Mouse (Mus musculus) stomach, postnatal 0 days (tissue): ENCODE results near the gene Gm20403. TPM values are rescaled to one million over a fixed set of nuclear protein-coding genes. Genes with fewer than 3 reads are reported as not detected.

Source experiments
- ATAC-seq: fragments of 200-750 bp; cut with Nextera tagmentation; 2 replicates; pipeline ENCODE4 v1.8.0; 2017; ENCODE audit not compliant: low FRiP score, low TSS enrichment
- DNase-seq: peaks from one replicate; pipeline ENCODE4 v3.0.0-alpha.2; 2016; ENCODE audit warnings: low spot score
- H3K27ac ChIP-seq: fragments of 300-500 bp; sonication (generic); replicated peaks from 2 replicates; pipeline ENCODE4 v1.5.1; 2014; ENCODE audit warnings: mild to moderate bottlenecking, control low read depth
- H3K27me3 ChIP-seq: fragments of 300-500 bp; sonication (generic); 2 replicates; pipeline ENCODE4 v1.6.1; 2014; ENCODE audit warnings: low read length; ENCODE audit not compliant: control insufficient read depth, insufficient read depth
- H3K36me3 ChIP-seq: fragments of 300-500 bp; sonication (generic); 2 replicates; pipeline ENCODE4 v1.6.1; 2014; ENCODE audit warnings: low read length, mixed read lengths; ENCODE audit not compliant: control insufficient read depth, insufficient read depth
- H3K4me1 ChIP-seq: fragments of 300-500 bp; sonication (generic); replicated peaks from 2 replicates; pipeline ENCODE4 v1.6.1; 2014; ENCODE audit warnings: antibody characterized with exemption; ENCODE audit not compliant: control insufficient read depth, insufficient read depth
- H3K4me2 ChIP-seq: fragments of 300-500 bp; sonication (generic); replicated peaks from 2 replicates; pipeline ENCODE4 v1.6.1; 2014; ENCODE audit warnings: low read depth, mild to moderate bottlenecking, control low read depth, moderate library complexity
- H3K4me3 ChIP-seq: fragments of 300-500 bp; sonication (generic); 2 replicates; pipeline ENCODE4 v1.5.1; 2014; ENCODE audit warnings: low read depth, low read length, control low read depth
- H3K9ac ChIP-seq: fragments of 300-500 bp; sonication (generic); 2 replicates; pipeline ENCODE4 v1.6.1; 2014; ENCODE audit warnings: mild to moderate bottlenecking, low read length, control low read depth, mixed read lengths
- H3K9me3 ChIP-seq: fragments of 300-500 bp; sonication (generic); 2 replicates; pipeline ENCODE4 v1.6.1; 2016; ENCODE audit warnings: low read length; ENCODE audit not compliant: control insufficient read depth
- CTCF ChIP-seq: IDR thresholded peaks from 2 replicates; pipeline ENCODE4 v1.5.1; 2016; ENCODE audit warnings: antibody characterized with exemption, low read depth, mild to moderate bottlenecking, moderate library complexity
- EP300 ChIP-seq: optimal IDR thresholded peaks from 2 replicates; pipeline ENCODE3; 2016; ENCODE audit warnings: antibody characterized with exemption
- WGBS: fragments of 180-500 bp; shearing (Covaris S2); extraction: QIAGEN DNeasy Blood & Tissue Kit; methylation state at CpG from one replicate; pipeline ENCODE4 v1.1.7; 2014; 5-methylcytosine and 5-hydroxymethylcytosine counted together
- polyA plus RNA-seq: library from polyadenylated mRNA; unstranded; fragments of >200 nt; fragmentation: Nextera tagmentation; extraction: Ambion mirVana; gene quantifications from 2 replicates; pipeline ENCODE4 v1.2.1, GENCODE M21; 2015

The Gm20403 gene
- polyA plus RNA-seq, 1 experiment from 2014 or later, result 0.64 TPM

DNA sequence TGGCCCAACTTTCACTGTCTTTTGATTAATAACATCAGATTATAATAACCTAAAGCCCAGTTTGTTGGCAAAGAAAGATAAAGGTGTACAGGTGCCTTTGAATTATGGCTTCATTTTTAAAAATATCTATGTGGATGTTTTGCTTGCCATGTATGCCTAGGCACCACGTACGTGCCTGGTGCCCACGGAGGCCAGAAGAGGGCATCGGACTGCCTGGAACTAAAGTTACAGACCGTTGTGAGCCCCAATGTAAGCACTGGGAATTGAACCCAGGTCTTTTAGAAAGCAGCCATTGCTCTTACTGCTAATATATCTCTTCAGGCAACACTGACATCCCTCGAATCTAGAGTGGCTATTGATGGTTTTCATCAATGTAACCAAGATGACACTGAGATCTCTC lies 4.4 kb downstream of the Gm20403 start:
- no peak for DNase-seq
- Histone ChIP-seq H3K4me3 (no peak overlapping the region), H3K36me3 (no peaks in the 10 kb centered on the region), H3K27me3 (no peaks in the 10 kb centered on the region), H3K4me1 (no peaks in the 10 kb centered on the region; the same call in 1 of the 2 replicates), H3K9me3 (no peaks in the 10 kb centered on the region), H3K4me2 (no peak overlapping the region), H3K9ac (no peak overlapping the region), H3K27ac (no peak overlapping the region)
- no peak for ATAC-seq
- TF ChIP-seq CTCF (peak; percentile 25), EP300 (no peak)
- 77% methylated on average over 6 of the region's 6 CpGs for WGBS

DNA sequence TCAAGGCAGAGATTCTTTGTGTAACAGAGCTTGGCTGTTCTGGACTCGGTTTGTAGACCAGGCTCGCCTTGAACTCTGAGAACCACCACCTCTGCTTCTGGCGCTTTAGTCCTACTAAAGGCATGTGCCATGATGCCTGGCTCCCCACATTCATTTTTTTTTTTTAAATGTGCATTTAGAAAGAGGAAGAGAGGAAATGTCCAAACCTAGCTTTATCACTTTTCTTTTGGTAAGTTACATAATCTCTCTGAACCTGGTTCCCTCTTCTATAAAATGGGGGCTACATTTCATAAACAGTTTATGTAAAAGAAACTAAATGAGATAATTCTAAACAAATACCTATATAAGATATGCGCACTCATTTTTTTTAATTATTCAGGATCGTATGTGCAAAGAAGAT lies 5.4 kb downstream of the Gm20403 start:
- H3K27me3 ChIP-seq, result no peaks in the 10 kb centered on the region
- 89% methylated on average over 5 of the region's 5 CpGs for WGBS
- ATAC-seq (no peak), DNase-seq (no peak)
- no peak overlapping the region for H3K27ac ChIP-seq
- H3K9ac ChIP-seq, result no peak overlapping the region
- H3K36me3 ChIP-seq, result no peaks in the 10 kb centered on the region
- no peak for TF ChIP-seq CTCF
- TF ChIP-seq EP300, result no peak
- H3K4me1 ChIP-seq, result no peaks in the 10 kb centered on the region; the same call in 1 of the 2 replicates
- no peaks in the 10 kb centered on the region for H3K9me3 ChIP-seq
- no peak overlapping the region for H3K4me2 ChIP-seq
- H3K4me3 ChIP-seq, result no peak overlapping the region

DNA sequence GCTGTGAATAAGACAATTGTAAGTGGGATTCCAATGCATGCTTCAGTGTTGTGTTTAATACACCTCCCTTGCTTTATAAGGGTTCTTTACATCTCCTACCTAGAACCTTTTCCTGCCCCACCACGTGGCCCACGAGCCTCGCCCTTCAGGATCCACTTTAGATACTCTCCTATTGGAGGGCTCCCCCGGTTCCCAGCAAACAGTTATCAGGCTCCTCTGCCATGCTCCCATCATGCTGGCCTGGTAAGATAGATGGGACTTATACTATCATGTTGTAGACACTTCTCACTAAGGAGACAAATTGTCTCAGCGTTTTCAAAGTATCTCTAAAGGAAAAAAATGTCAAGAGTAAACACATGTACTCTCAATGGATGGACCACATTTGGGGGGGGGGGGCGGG lies 5.8 kb downstream of the Gm20403 start:
- 60% methylated on average over 6 of the region's 6 CpGs for WGBS
- no peak for TF ChIP-seq CTCF
- TF ChIP-seq EP300, result no peak
- Histone ChIP-seq H3K4me1 (no peaks in the 10 kb centered on the region; the same call in 1 of the 2 replicates), H3K4me3 (no peak overlapping the region), H3K9me3 (no peaks in the 10 kb centered on the region), H3K27me3 (no peaks in the 10 kb centered on the region), H3K27ac (no peak overlapping the region), H3K9ac (no peak overlapping the region), H3K4me2 (no peak overlapping the region), H3K36me3 (no peaks in the 10 kb centered on the region)
- ATAC-seq, result no peak
- no peak for DNase-seq

DNA sequence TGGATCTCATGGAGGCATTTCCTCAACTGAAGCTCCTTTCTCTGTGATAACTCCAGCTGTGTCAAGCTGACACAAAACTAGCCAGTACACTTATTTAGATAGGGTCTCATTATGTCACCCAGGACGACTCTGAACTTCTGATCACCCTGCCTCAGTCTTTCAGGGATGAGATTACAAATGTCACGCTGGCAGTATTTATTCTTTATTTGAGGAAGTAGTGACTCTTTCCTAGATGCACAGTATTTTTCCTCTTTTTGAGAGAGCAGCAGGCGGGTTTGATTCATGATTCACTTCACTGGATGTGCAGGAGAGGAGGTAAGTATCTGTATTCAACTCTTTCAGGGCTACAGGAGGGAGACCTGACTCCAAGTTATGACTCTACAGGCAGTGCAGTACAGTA lies 17.3 kb downstream of the Gm20403 start:
- DNase-seq (no peak), ATAC-seq (no peak)
- Histone ChIP-seq H3K9ac (no peak overlapping the region), H3K9me3 (no peaks in the 10 kb centered on the region), H3K4me1 (no peaks in the 10 kb centered on the region), H3K27me3 (no peaks in the 10 kb centered on the region), H3K4me3 (no peak overlapping the region), H3K4me2 (no peak overlapping the region), H3K27ac (no peak overlapping the region), H3K36me3 (peaks cover 10% of the 10 kb centered on the region; the same call in 1 of the 2 replicates)
- 64% methylated on average over 3 of the region's 3 CpGs for WGBS
- TF ChIP-seq CTCF, result no peak
- no peak for TF ChIP-seq EP300

DNA sequence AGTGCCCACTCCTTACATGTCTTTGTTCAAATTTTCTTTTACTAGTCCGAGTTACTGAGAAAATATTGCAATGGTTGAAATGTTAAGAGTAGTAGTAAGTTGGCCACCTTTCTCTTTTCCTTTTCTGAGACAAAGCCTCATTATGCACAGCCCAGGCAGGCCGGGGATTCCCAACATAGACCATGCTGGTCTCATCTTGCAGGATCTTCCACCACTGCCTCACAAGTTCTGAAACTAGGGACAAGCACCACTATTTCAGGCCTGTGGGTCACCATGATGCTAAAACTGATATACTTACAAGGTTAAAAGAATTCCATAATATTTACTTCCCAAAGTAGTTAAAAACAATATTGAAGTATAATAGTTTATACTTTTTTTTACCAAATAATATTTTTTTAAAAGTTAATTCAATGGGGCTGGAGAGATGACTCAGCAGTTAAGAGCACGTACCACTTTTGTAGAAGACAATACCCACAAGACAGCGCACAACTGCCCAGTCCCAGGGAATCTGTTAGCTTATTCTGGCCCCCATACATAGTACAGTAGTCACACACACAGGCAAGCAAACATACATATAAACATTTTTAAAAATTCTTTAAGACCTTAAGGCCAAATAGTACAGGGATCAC lies 20.7 kb downstream of the Gm20403 start:
- no peak overlapping the region for H3K4me2 ChIP-seq
- TF ChIP-seq EP300, result no peak
- no peak for TF ChIP-seq CTCF
- peaks cover 3% of the 10 kb centered on the region; the same call in 1 of the 2 replicates for H3K36me3 ChIP-seq
- DNase-seq (no peak), ATAC-seq (no peak)
- no peaks in the 10 kb centered on the region for H3K4me1 ChIP-seq
- no peaks in the 10 kb centered on the region for H3K9me3 ChIP-seq
- H3K4me3 ChIP-seq, result no peak overlapping the region
- no peak overlapping the region for H3K9ac ChIP-seq
- 94% methylated on average over 4 of the region's 4 CpGs for WGBS
- H3K27ac ChIP-seq, result no peak overlapping the region
- no peaks in the 10 kb centered on the region for H3K27me3 ChIP-seq

DNA sequence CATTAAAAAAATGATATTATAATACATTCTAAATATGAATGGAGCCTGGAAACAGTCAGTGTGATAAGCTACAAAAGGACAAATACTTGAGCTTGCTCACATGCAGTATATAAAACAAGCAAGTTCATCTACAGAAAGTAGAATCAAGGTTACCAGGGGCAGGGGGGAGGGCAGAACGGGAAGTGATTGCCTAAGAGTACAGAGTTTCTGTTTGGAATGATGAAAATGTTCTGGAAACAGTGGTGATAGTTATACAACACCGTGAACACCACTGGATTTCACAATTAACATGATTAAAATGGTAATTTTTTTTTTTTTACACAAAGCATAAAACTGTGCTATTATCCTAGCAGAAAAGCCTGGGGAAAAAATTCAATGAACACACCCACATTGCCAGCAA lies 26.8 kb downstream of the Gm20403 start:
- no peak for DNase-seq
- no peaks in the 10 kb centered on the region for H3K27me3 ChIP-seq
- H3K9ac ChIP-seq, result no peak overlapping the region
- peaks cover 3% of the 10 kb centered on the region; the same call in 1 of the 2 replicates for H3K36me3 ChIP-seq
- H3K27ac ChIP-seq, result no peak overlapping the region
- ATAC-seq, result no peak
- no peak overlapping the region for H3K4me2 ChIP-seq
- WGBS, result 34% methylated on average over 2 of the region's 2 CpGs
- H3K9me3 ChIP-seq, result no peaks in the 10 kb centered on the region
- no peak for TF ChIP-seq EP300
- no peak for TF ChIP-seq CTCF
- no peak overlapping the region for H3K4me3 ChIP-seq
- H3K4me1 ChIP-seq, result no peaks in the 10 kb centered on the region
